Mouse (Mus musculus) hindbrain, embryonic 16.5 days (tissue): ENCODE results near the gene Hoxc5. TPM values are rescaled to one million over a fixed set of nuclear protein-coding genes. Genes with fewer than 3 reads are reported as not detected.
A peak's percentile ranks its signal among the peaks of the same experiment; 100 is the strongest.

Experiments used
- ATAC-seq: fragments of 200-750 bp; cut with Nextera tagmentation; 2 replicates; pipeline ENCODE4 v1.8.0; 2017; ENCODE audit warnings: moderate TSS enrichment, moderate library complexity
- H3K27ac ChIP-seq: fragments of 300-500 bp; sonication (generic); 2 replicates; pipeline ENCODE4 v1.5.1; 2014; ENCODE audit warnings: low read depth, mild to moderate bottlenecking, control low read depth, low read length, moderate library complexity
- H3K27me3 ChIP-seq: fragments of 300-500 bp; sonication (generic); replicated peaks from 2 replicates; pipeline ENCODE4 v1.6.1; 2014; ENCODE audit warnings: low read length; ENCODE audit not compliant: control insufficient read depth, insufficient read depth
- H3K36me3 ChIP-seq: fragments of 300-500 bp; sonication (generic); 2 replicates; pipeline ENCODE4 v1.6.1; 2014; ENCODE audit warnings: mild to moderate bottlenecking, low read length, moderate library complexity, mixed read lengths; ENCODE audit not compliant: control insufficient read depth, insufficient read depth
- H3K4me1 ChIP-seq: fragments of 300-500 bp; sonication (generic); 2 replicates; pipeline ENCODE4 v1.6.1; 2014; ENCODE audit warnings: low read depth, low read length; ENCODE audit not compliant: control insufficient read depth, insufficient read depth
- H3K4me2 ChIP-seq: fragments of 300-500 bp; sonication (generic); 2 replicates; pipeline ENCODE4 v1.6.1; 2014; ENCODE audit warnings: mild to moderate bottlenecking, low read length, control low read depth, moderate library complexity
- H3K4me3 ChIP-seq: fragments of 300-500 bp; sonication (generic); 2 replicates; pipeline ENCODE4 v1.5.1; 2014; ENCODE audit warnings: mild to moderate bottlenecking, low read length, control low read depth, moderate library complexity
- H3K9ac ChIP-seq: fragments of 300-500 bp; sonication (generic); 2 replicates; pipeline ENCODE4 v1.6.1; 2014; ENCODE audit warnings: low read depth, mild to moderate bottlenecking, control low read depth, low read length, moderate library complexity
- H3K9me3 ChIP-seq: fragments of 300-500 bp; sonication (generic); 2 replicates; pipeline ENCODE4 v1.6.1; 2014; ENCODE audit warnings: mild to moderate bottlenecking, low read length, moderate library complexity; ENCODE audit not compliant: control insufficient read depth
- WGBS: fragments of 180-500 bp; shearing (Covaris S2); extraction: QIAGEN DNeasy Blood & Tissue Kit; methylation state at CpG from one replicate; pipeline ENCODE4 v1.1.7; 2014; 5-methylcytosine and 5-hydroxymethylcytosine counted together
- polyA plus RNA-seq: library from polyadenylated mRNA; unstranded; fragments of >200 nt; fragmentation: Nextera tagmentation; extraction: Ambion mirVana; gene quantifications from 2 replicates; pipeline ENCODE4 v1.2.1, GENCODE M21; 2015

The Hoxc5 gene
- polyA plus RNA-seq, 1 experiment from 2014 or later: 19.1 TPM

GRCm38 (mm10) chr15:102965892-102966775 lies 1.1 kb upstream of the Hoxc5 start:
- ATAC-seq: no peak
- Histone ChIP-seq H3K9ac (no peak overlapping the region), H3K9me3 (no peaks in the 10 kb centered on the region), H3K4me2 (peak overlapping the region; percentile 33), H3K4me1 (peaks cover 4% of the 10 kb centered on the region; the same call in 1 of the 2 replicates), H3K27ac (no peak overlapping the region), H3K27me3 (peaks cover 90% of the 10 kb centered on the region), H3K36me3 (no peaks in the 10 kb centered on the region), H3K4me3 (peak overlapping the region; percentile 14; the same call in 1 of the 2 replicates)
- WGBS: 2% methylated on average over 28 of the region's 30 CpGs

GRCm38 (mm10) chr15:102966776-102967311 lies 399 bp upstream of the Hoxc5 start, which contains the start of gene Hoxc10:
TSS of gene Hoxc10 (plus strand) at chr15:102966796.
- Histone ChIP-seq H3K4me1 (peaks cover 4% of the 10 kb centered on the region; the same call in 1 of the 2 replicates), H3K9ac (no peak within 1 kb of the TSS), H3K9me3 (no peaks in the 10 kb centered on the region), H3K4me2 (peak within 1 kb of the TSS; percentile 33), H3K27me3 (peaks cover 87% of the 10 kb centered on the region), H3K36me3 (no peaks in the 10 kb centered on the region), H3K27ac (no peak within 1 kb of the TSS), H3K4me3 (peak within 1 kb of the TSS; percentile 14; the same call in 1 of the 2 replicates)
- 1% methylated on average over 27 of the region's 27 CpGs for WGBS
- no peak for ATAC-seq

- Histone ChIP-seq H3K36me3 (no peaks in the 10 kb centered on the region), H3K4me2 (no peak overlapping the region), H3K27me3 (peaks cover 91% of the 10 kb centered on the region), H3K9ac (no peak overlapping the region), H3K27ac (no peak overlapping the region), H3K4me3 (no peak overlapping the region), H3K9me3 (no peaks in the 10 kb centered on the region), H3K4me1 (peaks cover 4% of the 10 kb centered on the region; the same call in 1 of the 2 replicates)
- WGBS: 2% methylated on average over 34 of the region's 34 CpGs
- ATAC-seq: no peak
Observed at GRCm38 (mm10) chr15:102967511-102968397, 511 bp downstream of the Hoxc5 start.

GRCm38 (mm10) chr15:102969296-102969695 lies 2.1 kb downstream of the Hoxc5 start:
- Histone ChIP-seq H3K4me2 (no peak overlapping the region), H3K9ac (no peak overlapping the region), H3K27me3 (peaks cover 95% of the 10 kb centered on the region), H3K4me3 (no peak overlapping the region), H3K4me1 (peaks cover 4% of the 10 kb centered on the region; the same call in 1 of the 2 replicates), H3K27ac (no peak overlapping the region), H3K9me3 (0 out of 2 replicates have a peak, but pooled peaks cover 2% of the 10 kb centered on the region), H3K36me3 (no peaks in the 10 kb centered on the region)
- 23% methylated on average over 1 of the region's 1 CpGs for WGBS
- ATAC-seq: no peak

GRCm38 (mm10) chr15:102970740-102971139 lies 3.5 kb downstream of the Hoxc5 start:
- no peaks in the 10 kb centered on the region for H3K36me3 ChIP-seq
- peaks cover 93% of the 10 kb centered on the region for H3K27me3 ChIP-seq
- H3K9ac ChIP-seq: no peak overlapping the region
- H3K4me2 ChIP-seq: no peak overlapping the region
- H3K9me3 ChIP-seq: 0 out of 2 replicates have a peak, but pooled peaks cover 2% of the 10 kb centered on the region
- ATAC-seq: no peak
- H3K4me1 ChIP-seq: peaks cover 4% of the 10 kb centered on the region; the same call in 1 of the 2 replicates
- WGBS: 5% methylated on average over 12 of the region's 12 CpGs
- H3K4me3 ChIP-seq: no peak overlapping the region
- H3K27ac ChIP-seq: no peak overlapping the region

GRCm38 (mm10) chr15:102972254-102972653 lies 5.0 kb downstream of the Hoxc5 start:
- Histone ChIP-seq H3K4me2 (no peak overlapping the region), H3K4me3 (no peak overlapping the region), H3K27me3 (peaks cover 86% of the 10 kb centered on the region), H3K9me3 (0 out of 2 replicates have a peak, but pooled peaks cover 2% of the 10 kb centered on the region), H3K36me3 (no peaks in the 10 kb centered on the region), H3K27ac (no peak overlapping the region), H3K9ac (no peak overlapping the region), H3K4me1 (no peaks in the 10 kb centered on the region)
- WGBS: under 1% methylated on average over 21 of the region's 21 CpGs
- ATAC-seq: no peak

GRCm38 (mm10) chr15:102972753-102973152 lies 5.5 kb downstream of the Hoxc5 start:
- Histone ChIP-seq H3K4me2 (no peak overlapping the region), H3K9me3 (0 out of 2 replicates have a peak, but pooled peaks cover 2% of the 10 kb centered on the region), H3K4me3 (no peak overlapping the region), H3K36me3 (no peaks in the 10 kb centered on the region), H3K27ac (no peak overlapping the region), H3K27me3 (peaks cover 85% of the 10 kb centered on the region), H3K4me1 (no peaks in the 10 kb centered on the region), H3K9ac (no peak overlapping the region)
- ATAC-seq: no peak
- 0% methylated on average over 6 of the region's 6 CpGs for WGBS

- WGBS: 4% methylated on average over 7 of the region's 7 CpGs
- Histone ChIP-seq H3K27me3 (peaks cover 86% of the 10 kb centered on the region), H3K4me1 (no peaks in the 10 kb centered on the region), H3K4me3 (no peak overlapping the region), H3K36me3 (no peaks in the 10 kb centered on the region), H3K9me3 (0 out of 2 replicates have a peak, but pooled peaks cover 2% of the 10 kb centered on the region), H3K4me2 (no peak overlapping the region), H3K27ac (no peak overlapping the region), H3K9ac (no peak overlapping the region)
- no peak for ATAC-seq
Observed at GRCm38 (mm10) chr15:102975034-102975433, 7.8 kb downstream of the Hoxc5 start.
